Mouse (Mus musculus) frontal cortex, postnatal 25 days (tissue): ENCODE results near the gene Lin37.

ENCODE experiments used
- DNase-seq, 2 experiments: peaks; one replicate each; pipeline ENCODE4 v3.0.0; 2022; ENCODE audit warnings: low spot score in 2 of 2

The Lin37 gene

GRCm38 (mm10) chr7:30552102-30553020 lies 7.3 kb downstream of the Lin37 start, which contains the start of the genes Hspb6 and Proser3:
Gene Hspb6 (plus strand): TSS chr7:30552178.
Gene Proser3 (minus strand): TSS chr7:30552299.
- DNase-seq: peak; percentile 92 to 93

- DNase-seq: no peak
These were observed 8.1 kb downstream of the Lin37 start for GRCm38 (mm10) chr7:30551445-30552101.

GRCm38 (mm10) chr7:30550603-30551002 lies 9.0 kb downstream of the Lin37 start:
- no peak for DNase-seq

GRCm38 (mm10) chr7:30549880-30550279 lies 9.8 kb downstream of the Lin37 start:
- no peak for DNase-seq

GRCm38 (mm10) chr7:30544327-30544726 lies 15.3 kb downstream of the Lin37 start:
- no peak for DNase-seq

GRCm38 (mm10) chr7:30540572-30540971 lies 19.1 kb downstream of the Lin37 start:
- no peak for DNase-seq

- DNase-seq: peak; percentile 86 to 94
These were observed 24.7 kb downstream of the Lin37 start, which contains the start of gene Arhgap33 for GRCm38 (mm10) chr7:30534633-30535577. Gene Arhgap33 (minus strand): TSS chr7:30535060.

- no peak for DNase-seq
These were observed 25.6 kb downstream of the Lin37 start for GRCm38 (mm10) chr7:30533941-30534632.

GRCm38 (mm10) chr7:30532931-30533330 lies 26.7 kb downstream of the Lin37 start:
- DNase-seq: no peak

- peak in 1 of 2 experiments; percentile 63 for DNase-seq
These were observed 28.3 kb downstream of the Lin37 start for GRCm38 (mm10) chr7:30531291-30531815.

- DNase-seq: no peak
These were observed 32.7 kb downstream of the Lin37 start for GRCm38 (mm10) chr7:30526981-30527380.

- no peak for DNase-seq
These were observed 33.2 kb downstream of the Lin37 start for GRCm38 (mm10) chr7:30526399-30526798.

GRCm38 (mm10) chr7:30525954-30526353 lies 33.7 kb downstream of the Lin37 start:
- DNase-seq: no peak

GRCm38 (mm10) chr7:30524487-30524886 lies 35.2 kb downstream of the Lin37 start:
- DNase-seq: no peak

- no peak for DNase-seq
These were observed 36.8 kb downstream of the Lin37 start for GRCm38 (mm10) chr7:30522871-30523270.

GRCm38 (mm10) chr7:30520856-30521255 lies 38.8 kb downstream of the Lin37 start:
- DNase-seq: no peak

- no peak for DNase-seq
These were observed 39.2 kb downstream of the Lin37 start for GRCm38 (mm10) chr7:30520396-30520795.

- DNase-seq: no peak
These were observed 41.3 kb downstream of the Lin37 start for GRCm38 (mm10) chr7:30518325-30518724.

- DNase-seq: no peak
These were observed 44.5 kb downstream of the Lin37 start for GRCm38 (mm10) chr7:30515003-30515760.

- no peak for DNase-seq
These were observed 51.6 kb downstream of the Lin37 start for GRCm38 (mm10) chr7:30508061-30508460.
